Mouse (Mus musculus) T-cell, adult 2 months (primary cell): Measurements from ENCODE around the gene Olfr1040.
"Not testable (repeated sequence)": the region's sequence is repeated elsewhere in the genome, so short reads cannot be mapped to it uniquely, and the experiment has no call there.

Experiments used
- DNase-seq: peaks from one replicate; pipeline ENCODE4 v3.0.0; 2022; ENCODE audit warnings: low spot score

The Olfr1040 gene

DNA sequence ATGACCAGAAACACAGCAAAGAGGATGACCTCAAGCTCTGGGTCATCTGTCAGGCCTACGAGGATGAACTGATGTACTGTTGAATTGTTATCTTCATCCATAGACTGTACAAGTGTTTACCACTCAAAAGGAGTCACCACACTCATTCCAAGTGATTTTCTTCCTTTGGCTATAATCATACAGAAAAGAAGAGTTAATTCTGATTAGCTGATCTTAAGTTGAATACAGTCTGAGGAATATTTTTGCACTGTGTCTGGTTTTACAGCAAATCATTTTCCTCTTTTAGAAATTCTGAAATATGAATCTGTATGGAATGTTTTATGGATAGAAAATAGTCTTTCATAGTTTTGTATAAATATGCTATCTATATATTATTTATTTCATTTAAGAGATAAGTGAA is at the start of gene Olfr1040:
Gene Olfr1040, minus strand, starts transcription at position 101 of the 400 bp plus-strand sequence.
- no peak for DNase-seq

DNA sequence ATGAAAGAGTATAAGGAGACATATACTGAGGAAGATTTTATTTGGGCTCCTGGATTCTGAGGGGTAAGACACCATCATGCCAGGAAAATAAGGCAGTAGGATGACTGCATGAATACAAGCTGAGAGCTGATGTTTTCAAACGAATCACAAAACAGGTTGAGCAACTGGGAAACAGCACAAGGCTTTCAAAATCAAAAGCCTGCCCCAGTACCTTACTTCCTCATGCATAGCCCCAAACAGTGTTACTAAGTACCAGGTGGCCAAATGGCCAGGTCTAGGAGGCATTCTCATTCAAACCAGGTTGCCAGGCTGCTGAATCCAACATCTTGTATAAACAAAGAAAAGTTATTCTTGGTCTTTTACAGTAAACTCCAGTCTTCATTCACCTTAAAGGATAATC is 49.3 kb upstream of the Olfr1040 start:
- DNase-seq = no peak

DNA sequence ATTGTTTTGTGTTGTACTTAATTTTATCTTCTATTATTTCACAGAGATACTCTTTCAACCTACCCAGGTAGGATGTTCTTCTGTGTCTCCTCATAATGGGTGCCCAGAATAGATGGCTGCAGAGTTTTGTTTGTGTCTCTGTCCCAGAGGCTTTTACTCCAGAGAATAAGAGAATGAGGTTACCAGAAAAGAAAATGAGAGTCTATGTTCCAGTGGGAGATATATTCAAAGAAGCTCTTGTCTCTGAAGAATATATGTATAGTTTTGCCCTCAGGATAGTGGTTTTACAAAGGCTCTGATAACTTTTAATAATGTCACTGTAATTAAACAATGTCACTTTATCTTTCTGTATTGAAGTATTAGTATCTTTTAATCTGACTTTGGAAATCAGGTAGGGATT is 39.1 kb upstream of the Olfr1040 start, which contains the start of gene Olfr52:
Gene Olfr52, minus strand, starts transcription at position 101 of the 400 bp plus-strand sequence.
- DNase-seq = no peak

DNA sequence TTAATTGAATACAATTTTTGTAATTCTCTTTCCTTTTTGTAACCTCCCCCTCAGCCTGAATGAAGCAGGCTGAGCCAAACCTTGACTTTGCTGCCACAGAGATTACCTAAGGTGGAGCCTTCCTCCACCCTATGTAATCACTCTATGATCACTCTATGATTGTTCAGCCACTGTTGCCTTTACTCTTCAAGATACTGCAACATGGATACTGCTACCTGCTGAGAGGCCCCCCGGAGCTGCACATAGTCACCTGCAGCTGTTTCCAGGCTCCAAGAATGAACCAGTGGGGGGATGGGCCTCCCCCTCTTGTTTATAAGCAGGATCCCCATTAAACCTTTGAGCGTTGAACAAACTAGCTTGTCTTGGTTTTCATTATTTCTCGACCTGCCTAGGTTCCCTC is 33.4 kb upstream of the Olfr1040 start:
- DNase-seq = no peak

DNA sequence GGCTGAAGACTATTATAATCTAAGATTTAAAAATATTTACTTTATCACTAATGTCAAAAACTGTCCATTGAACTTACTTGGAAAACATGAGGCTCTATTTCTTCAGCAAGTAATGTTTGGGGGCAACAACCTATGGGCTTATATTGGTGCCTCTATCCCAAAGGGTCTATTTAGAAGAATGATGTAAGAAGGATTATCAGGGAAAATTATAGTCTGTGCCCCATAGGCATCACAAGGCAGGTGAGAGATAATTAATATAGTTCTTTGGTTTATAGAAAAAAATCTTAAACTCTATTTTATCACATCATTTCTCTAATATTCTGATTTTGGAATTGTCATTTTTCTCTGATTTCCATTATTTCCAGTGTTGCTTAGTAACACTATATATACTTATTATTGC is 31.2 kb upstream of the Olfr1040 start, which contains the start of gene Olfr1044:
Gene Olfr1044, minus strand, starts transcription at position 101 of the 400 bp plus-strand sequence.
- DNase-seq = no peak

DNA sequence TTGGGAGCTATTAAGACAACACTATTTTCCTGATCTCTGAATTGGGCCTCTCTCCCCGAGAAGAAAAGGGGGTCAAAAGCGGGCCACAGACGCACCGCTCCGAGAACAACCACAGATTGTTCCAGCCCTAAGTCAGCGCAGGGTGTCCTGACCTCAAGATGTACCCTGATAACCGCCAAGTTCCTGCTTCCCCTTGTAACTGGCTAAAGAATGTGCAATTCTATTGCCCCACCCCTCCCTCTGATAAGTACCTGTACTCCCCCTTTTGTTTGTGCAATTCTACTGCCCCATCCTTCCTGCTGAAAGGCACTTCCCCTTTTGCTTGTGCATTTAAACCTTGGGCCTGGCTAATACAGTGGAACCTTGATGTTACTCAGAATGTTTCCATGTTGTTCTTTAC is 28.9 kb upstream of the Olfr1040 start:
- not testable (repeated sequence) for DNase-seq

DNA sequence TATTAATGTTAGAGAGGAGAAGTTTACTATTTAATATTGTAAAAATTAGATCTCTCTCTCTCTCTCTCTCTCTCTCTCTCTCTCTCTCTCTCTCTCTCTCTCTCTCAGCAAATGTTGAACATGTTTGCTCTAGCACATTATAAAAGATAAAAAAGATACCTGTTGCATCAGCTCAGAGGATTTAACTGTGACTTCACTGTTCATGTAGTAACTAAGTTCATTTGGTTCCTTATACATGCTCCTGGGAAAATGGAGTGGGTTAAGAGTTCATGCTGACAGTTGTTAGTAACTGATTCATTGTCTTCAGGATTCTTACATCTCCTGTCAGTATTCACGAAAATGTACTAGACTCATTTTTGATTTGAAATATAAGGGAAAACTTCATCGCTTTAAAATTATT is 20.9 kb upstream of the Olfr1040 start, which contains the start of gene Olfr1043:
Gene Olfr1043, minus strand, starts transcription at position 101 of the 400 bp plus-strand sequence.
- DNase-seq = no peak

DNA sequence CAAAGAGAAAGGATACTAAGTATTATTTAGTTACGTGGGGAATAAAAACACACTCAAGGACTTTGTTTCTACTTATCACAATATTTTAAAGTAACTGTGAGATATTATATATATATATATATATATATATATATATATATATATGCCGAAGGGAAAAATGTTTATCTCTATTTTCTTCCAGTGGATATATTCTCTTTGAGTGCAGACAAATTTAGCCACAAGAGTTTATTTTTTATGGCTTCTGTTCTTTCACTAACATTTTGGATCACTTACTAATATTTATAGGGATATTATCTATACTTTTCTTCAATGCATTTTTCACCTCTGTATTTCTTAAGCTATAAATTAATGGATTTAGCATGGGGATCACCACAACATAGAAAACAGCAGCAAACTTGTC is 15.2 kb upstream of the Olfr1040 start, which contains the start of gene Olfr1042:
Gene Olfr1042, minus strand, starts transcription at position 101 of the 400 bp plus-strand sequence.
- no peak for DNase-seq

DNA sequence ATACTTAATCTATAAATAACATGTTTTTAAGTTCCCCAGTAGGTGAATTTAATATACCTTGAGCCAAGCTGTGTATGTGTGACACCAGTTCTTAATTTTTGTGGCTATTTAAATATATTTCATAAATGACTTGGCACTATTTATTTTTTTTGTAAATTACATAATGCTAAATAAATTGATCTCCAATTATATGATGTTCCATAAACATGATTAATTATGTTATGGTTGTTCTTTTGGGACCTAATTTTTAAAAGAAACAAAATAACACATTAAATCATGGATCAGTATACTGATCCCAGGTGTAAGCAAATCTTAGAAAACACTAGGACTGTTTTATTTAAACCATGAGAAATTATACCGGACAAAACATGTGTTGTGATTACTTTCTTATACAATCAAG is 10.7 kb downstream of the Olfr1040 start, which contains the start of gene Olfr1039:
Gene Olfr1039, minus strand, starts transcription at position 101 of the 400 bp plus-strand sequence.
- DNase-seq = no peak
